Mouse (Mus musculus) A20 (cell line): ENCODE data around the gene Ssr3.

Experiments used
- DNase-seq: peaks from one replicate; pipeline ENCODE4 v3.0.0-alpha.2; 2011; ENCODE audit warnings: low read depth, low spot score

Gene Ssr3

DNA sequence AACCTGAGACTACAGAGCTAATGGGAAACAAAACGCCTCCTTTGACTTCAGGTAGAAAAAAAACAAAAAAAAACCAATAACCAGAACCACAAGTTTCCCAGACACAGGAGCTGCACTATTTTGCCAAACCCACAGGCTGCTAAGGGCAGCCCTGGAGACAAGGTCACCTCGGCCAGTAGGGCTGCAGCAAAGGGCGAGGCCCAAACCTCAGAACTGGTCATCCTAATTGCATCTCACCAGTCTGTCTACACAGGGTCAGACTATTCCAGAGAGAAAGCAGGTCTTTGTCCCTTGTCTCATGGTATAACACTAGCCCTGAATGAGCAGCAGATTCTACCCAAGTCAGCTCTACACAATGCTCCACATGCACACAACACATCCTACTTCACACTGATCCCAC lies 17.7 kb downstream of the Ssr3 start:
- no peak for DNase-seq

DNA sequence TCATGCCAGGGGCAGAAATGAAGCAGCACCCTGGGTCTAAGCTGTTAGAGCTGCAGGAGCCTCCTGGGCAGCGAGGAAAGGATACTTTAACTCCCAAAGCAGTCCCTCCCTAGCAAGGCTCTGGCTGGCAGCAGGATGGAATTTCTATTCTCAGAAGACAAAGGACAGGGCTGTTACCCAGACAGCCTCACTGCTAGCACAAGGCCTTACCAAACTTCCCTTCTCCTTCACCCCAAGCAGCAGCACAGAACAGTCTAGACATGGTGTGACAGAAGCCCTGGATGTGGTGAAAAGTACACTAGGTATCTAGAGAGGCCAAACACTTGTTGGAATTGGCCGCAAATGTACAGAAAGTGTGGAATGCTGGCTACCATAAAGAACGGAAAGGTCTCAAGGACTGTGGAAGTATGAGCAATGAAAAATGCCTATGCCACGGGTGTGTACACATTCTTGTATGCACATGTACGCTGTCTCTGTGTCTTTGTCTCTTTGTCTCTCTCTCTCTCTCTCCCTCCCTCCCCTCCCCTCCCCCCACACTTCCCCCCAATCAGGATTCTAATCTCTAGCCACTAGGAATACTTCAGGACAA lies 18.7 kb downstream of the Ssr3 start:
- DNase-seq: no peak

DNA sequence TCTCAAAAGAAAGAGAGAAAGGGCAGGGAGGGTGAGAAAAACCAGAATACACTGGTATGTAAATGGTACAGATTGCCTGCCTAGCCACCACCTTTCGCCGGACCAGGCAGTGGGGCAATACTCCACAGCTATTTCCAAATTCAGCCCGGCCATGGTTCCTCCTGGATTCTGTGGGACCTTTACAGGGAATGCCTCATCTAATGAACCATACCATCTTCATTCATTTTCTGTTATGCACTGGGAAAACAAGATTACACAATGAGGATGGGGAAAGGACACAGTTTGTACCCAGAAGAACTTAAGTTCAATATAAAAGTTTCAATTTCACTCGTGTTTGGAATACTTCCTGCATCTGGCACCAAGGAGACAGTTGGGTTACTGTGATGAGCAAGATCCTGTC lies 19.9 kb downstream of the Ssr3 start:
- DNase-seq: no peak

GRCm38 (mm10) chr3:65367944-65368343 lies 24.5 kb downstream of the Ssr3 start:
- no peak for DNase-seq

- DNase-seq: no peak
Measured at GRCm38 (mm10) chr3:65365921-65366710, 26.3 kb downstream of the Ssr3 start.

GRCm38 (mm10) chr3:65365184-65365583 lies 27.2 kb downstream of the Ssr3 start:
- DNase-seq: no peak

GRCm38 (mm10) chr3:65363438-65363837 lies 29.0 kb downstream of the Ssr3 start:
- no peak for DNase-seq

DNA sequence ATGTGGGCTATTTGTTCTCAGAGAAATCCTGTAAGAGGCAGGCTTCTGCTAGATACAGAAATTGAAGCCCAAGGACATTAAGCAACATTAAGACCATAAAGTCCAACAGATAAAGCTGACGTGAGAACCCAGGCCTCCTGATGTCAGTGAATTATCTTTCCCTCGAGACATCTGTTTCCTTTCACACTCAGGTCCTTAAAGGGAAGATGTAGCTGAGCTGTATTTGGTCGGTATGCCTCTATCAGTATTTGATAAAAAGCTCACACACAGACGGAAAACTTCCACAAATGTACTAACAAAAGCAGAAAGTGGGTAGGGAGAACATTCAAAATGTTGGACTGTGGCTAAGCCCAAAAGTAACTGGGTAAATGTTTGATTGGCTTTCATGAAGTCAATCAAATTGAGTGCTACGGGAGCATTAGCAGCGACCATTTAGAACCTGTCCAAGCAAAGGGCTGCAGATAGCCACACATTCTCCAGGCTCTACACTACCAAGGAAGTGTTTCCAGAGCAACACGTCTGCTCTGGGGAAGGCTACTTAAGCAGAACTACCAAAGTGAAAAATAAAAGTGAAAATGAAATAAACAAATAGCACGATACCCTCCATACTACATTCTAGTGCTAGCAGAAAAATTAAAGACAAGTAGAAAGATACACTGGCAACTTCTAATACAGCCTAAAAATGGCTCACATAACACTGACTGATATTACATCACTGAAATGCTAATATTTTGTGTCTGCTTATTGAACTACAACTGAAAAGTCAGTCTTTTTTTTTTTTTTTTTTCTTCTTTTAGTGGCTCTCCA lies 32.1 kb downstream of the Ssr3 start:
- no peak for DNase-seq

- no peak for DNase-seq
Measured at GRCm38 (mm10) chr3:65358841-65359240, 33.6 kb downstream of the Ssr3 start.

DNA sequence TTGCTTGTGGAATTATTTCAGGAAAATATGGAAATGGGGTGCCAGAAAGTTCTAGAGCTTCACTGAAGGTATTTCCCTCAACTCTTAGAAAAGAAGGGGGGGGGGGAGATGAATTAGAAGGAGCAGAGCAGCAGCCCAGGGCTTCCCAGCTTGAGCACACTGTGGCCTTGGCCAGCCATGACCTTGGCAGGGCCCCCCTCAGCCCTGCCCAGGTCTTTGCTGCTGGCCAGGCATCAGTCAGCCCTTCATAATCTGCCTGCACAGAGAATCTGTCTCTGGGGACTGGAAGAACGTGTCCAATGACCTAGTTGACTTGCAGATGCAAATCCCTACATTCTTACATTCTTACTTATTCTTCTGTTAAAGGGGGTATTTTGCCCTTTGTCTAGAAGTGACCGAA lies 34.1 kb downstream of the Ssr3 start:
- no peak for DNase-seq

DNA sequence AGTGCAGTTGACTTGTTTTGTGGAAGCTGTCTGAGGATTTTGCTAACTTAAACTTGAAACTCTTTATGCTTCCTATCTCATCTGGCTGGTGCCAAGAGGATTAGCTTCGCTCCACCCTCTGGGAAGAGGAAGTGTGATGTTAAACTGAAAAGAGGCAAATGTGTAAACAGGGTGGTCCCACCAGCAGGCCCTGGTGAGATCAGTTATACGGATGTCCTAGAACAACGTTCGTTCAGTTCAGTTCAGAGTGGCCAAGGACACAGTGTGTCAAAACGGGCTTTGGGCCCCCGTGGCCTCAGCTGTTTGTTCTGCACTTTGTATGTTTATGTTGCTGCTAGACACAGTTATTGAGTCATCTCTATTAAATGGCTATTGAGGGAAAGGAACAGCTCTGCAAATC lies 36.9 kb downstream of the Ssr3 start:
- no peak for DNase-seq

DNA sequence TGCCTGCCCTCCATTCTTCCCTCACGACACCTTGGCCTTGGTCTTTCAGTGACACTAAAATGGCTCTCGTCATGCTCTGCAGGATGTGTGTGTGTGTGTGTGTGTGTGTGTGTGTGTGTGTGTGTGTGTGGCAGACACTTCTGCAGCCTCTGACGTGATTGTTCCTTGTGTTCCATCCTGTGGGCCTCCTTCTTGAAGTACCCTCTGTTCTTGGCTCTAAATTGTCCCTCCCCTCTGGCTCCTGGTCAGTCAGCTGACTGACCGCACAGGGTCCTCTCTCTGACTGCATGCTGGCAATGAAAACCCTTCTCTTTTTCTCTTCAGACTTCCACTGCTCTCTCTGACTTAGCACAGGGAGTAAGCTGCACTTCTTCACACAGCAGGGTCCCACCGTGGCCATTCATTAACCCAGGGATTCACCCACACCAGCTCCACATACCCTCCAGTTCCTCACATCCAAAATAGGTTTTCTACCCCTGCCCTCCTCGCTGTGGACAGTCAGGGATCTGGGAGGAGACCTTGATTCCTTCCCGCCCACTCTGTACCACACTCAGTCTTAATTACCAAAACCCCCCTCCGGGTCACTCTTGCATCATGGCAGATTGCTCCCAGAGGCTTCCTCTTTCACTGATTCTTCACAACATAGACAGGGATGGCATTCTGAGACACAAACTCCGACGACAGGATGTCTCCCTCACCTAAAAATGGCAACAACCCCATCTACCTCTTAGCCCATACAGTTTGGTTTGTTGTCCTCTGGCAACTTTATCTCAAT lies 39.0 kb downstream of the Ssr3 start:
- no peak for DNase-seq

DNA sequence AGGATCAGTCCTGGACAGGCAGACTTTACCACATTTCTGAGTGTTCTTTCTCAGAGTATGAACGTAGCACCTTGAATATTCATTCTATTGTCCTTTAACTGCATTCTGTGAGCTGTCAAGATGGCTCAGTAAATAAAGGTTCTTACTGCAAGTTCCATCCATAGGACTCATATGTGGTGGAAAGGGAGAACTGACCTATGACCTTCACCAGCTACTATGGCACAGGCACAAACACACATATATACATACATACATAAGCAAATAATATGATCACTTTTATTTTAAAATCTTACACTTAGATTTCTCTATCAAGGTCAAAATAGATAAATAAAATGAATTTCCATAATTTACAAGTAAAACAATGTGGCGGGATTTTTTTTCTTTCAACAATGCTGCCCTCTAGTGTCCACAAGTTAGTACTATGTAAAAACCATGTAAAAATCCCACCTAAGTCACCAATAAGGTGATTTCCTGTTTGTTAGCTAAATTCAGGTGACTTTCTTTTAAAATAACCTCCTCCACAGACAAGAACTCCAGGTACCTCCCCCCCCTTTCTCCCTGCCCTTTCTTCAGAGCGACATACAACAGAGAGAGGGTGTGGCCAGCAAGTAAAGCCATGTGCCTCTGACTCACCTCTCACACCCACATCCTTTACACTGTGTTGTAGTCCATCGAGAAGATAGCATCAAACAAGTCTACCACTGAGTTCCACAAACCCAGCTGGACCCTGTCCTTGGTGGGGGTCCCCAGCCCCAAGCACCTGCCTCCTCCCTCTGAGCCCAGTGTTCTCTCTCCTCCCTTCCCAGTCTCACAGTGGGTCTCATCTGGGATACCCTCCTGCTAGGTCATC lies 39.9 kb downstream of the Ssr3 start:
- DNase-seq: peak; percentile 41

DNA sequence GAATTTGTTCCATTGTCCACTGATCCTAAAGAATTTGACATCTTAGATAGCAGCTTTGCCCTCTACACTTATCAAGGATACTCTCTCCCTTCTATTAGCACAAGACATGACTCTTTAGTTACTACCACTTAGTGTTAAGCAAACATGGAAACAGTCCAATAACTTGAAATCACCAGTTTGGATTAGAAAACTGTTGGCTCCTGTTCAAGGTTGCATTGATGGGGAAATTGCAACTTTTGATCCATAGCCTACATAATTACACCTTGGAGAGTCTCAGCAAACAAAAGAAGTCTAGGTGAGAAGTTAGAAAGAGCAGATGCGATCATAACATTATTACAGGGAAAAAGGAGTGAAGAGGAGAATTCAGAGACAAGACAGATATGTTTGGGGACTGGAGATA lies 46.2 kb downstream of the Ssr3 start:
- DNase-seq: no peak

DNA sequence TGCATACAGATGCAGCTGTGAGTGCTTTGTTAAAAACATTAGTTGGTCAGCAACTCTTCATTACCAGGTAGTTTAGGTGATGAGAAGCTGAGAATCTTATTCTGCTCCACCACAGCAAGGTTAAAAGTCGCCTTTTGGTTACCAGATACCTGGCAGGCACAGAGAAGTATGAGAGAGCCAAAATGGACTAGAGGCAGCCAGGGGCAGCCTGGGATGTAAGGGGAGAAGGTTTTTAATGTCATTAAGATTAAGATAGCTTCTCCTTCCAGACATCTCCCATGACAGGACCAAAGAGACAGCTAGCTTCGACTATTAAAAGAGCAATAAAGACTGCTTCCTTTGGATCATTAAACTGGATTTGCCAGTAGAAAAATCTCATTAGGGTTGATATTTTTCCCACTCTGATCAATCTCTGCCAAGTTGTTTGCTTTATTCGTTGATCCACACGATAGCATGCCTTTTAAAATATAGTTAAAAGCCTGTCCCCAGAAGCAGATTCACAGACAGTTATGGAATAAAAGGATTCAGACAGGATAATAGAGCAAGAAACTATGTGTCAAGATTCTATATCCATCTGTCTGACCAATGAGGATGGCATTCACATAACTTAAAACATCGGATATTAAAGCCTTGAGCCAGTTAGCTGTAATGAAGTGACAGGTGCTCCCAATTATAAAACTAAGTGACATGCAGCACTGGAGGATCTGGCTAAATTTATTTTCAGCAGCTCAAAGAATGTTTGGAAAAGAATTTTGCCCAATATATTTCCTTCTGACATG lies 52.1 kb downstream of the Ssr3 start:
- no peak for DNase-seq

DNA sequence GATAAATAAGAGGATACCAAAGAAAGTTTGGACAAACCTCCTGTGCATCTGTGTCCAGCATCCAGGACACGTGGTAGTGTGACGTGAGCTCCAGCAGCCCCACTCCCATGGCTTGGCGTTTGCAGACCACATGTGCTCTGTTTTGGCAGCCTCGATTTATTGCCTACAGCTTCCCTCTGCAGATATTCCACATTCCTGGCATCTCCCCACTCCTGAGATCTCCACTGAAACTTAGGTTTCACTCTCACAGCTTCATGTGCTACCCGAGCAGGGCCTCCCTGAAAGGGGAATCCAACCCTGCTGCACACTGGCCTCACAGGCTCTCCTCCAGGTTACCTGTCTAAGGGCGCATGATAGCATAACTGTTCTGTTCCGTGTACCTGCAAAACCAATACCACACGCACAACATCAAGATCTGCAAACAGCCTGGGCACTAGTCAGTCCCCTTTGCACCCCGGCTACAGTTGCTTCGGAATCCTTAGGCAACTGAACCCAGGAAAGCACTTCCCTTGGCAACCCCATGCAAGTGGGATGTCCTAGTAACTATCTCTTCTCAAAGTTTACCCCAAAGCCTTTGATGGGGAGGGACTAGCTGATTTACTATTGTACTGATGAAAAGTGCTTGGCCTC lies 54.5 kb downstream of the Ssr3 start:
- no peak for DNase-seq
